Mouse (Mus musculus): ENCODE results near the gene Rplp2. TPM values are rescaled to one million over a fixed set of nuclear protein-coding genes. Genes with fewer than 3 reads are reported as not detected.
A peak's percentile ranks its signal among the peaks of the same experiment; 100 is the strongest.

Rplp2 gene
- polyA plus RNA-seq, 1 experiment = 2,328 TPM

- H3K9me3 ChIP-seq (replicated peaks; ENCODE audit: control insufficient read depth, insufficient read depth, low read length, poor library complexity, severe bottlenecking) = no peaks in the 10 kb centered on the region
- peaks cover 5% of the 10 kb centered on the region for H3K4me1 ChIP-seq (ENCODE audit: control insufficient read depth, insufficient read depth, low read length)
- peak overlapping the region; percentile 56 for H3K4me3 ChIP-seq (ENCODE audit: low read depth, low read length)
- H3K36me3 ChIP-seq (ENCODE audit: control insufficient read depth, insufficient read depth, low read length, poor library complexity, severe bottlenecking) = peaks cover 12% of the 10 kb centered on the region
- H3K27me3 ChIP-seq (ENCODE audit: control insufficient read depth, insufficient read depth, low read length, poor library complexity, severe bottlenecking) = no peaks in the 10 kb centered on the region
- H3K27ac ChIP-seq (ENCODE audit: insufficient read depth, low read length) = peak overlapping the region; percentile 30; the same call in 1 of the 2 replicates
- H3K9ac ChIP-seq (ENCODE audit: low read depth, poor library complexity, severe bottlenecking) = peak overlapping the region; percentile 77
- TF ChIP-seq POLR2A (IDR thresholded peaks at IDR 0.05; ENCODE audit: insufficient read depth, low read length) (no peak), CTCF (IDR thresholded peaks at IDR 0.05; ENCODE audit: low read depth, low read length) (no peak), EP300 (IDR thresholded peaks at IDR 0.05; ENCODE audit: insufficient read depth, low read depth, low read length) (no peak)
Measured at GRCm38 (mm10) chr7:141466607-141467148, 19.5 kb downstream of the Rplp2 start.

GRCm38 (mm10) chr7:141467230-141468030 is 20.3 kb downstream of the Rplp2 start, which contains the start of gene Cd151:
Cd151 (plus strand) TSS chr7:141467392.
- Histone ChIP-seq H3K9me3 (replicated peaks; ENCODE audit: control insufficient read depth, insufficient read depth, low read length, poor library complexity, severe bottlenecking) (no peaks in the 10 kb centered on the region), H3K27ac (ENCODE audit: insufficient read depth, low read length) (peak within 1 kb of the TSS; percentile 68), H3K4me3 (ENCODE audit: low read depth, low read length) (peak within 1 kb of the TSS; percentile 88), H3K4me1 (ENCODE audit: control insufficient read depth, insufficient read depth, low read length) (peaks cover 5% of the 10 kb centered on the region), H3K9ac (ENCODE audit: low read depth, poor library complexity, severe bottlenecking) (peak within 1 kb of the TSS; percentile 77), H3K36me3 (ENCODE audit: control insufficient read depth, insufficient read depth, low read length, poor library complexity, severe bottlenecking) (peaks cover 18% of the 10 kb centered on the region), H3K27me3 (ENCODE audit: control insufficient read depth, insufficient read depth, low read length, poor library complexity, severe bottlenecking) (no peaks in the 10 kb centered on the region)
- peak; percentile 41 for TF ChIP-seq POLR2A (IDR thresholded peaks at IDR 0.05; ENCODE audit: insufficient read depth, low read length)
- TF ChIP-seq EP300 (IDR thresholded peaks at IDR 0.05; ENCODE audit: insufficient read depth, low read depth, low read length) = no peak

- no peaks in the 10 kb centered on the region for H3K27me3 ChIP-seq (ENCODE audit: control insufficient read depth, insufficient read depth, low read length, poor library complexity, severe bottlenecking)
- TF ChIP-seq EP300 (IDR thresholded peaks at IDR 0.05; ENCODE audit: insufficient read depth, low read depth, low read length) = no peak
- no peak for TF ChIP-seq CTCF (IDR thresholded peaks at IDR 0.05; ENCODE audit: low read depth, low read length)
- TF ChIP-seq POLR2A (IDR thresholded peaks at IDR 0.05; ENCODE audit: insufficient read depth, low read length) = no peak
- H3K4me1 ChIP-seq (ENCODE audit: control insufficient read depth, insufficient read depth, low read length) = peaks cover 5% of the 10 kb centered on the region
- peaks cover 22% of the 10 kb centered on the region for H3K36me3 ChIP-seq (ENCODE audit: control insufficient read depth, insufficient read depth, low read length, poor library complexity, severe bottlenecking)
- peak overlapping the region; percentile 68 for H3K27ac ChIP-seq (ENCODE audit: insufficient read depth, low read length)
- H3K4me3 ChIP-seq (ENCODE audit: low read depth, low read length) = peak overlapping the region; percentile 88
- H3K9me3 ChIP-seq (replicated peaks; ENCODE audit: control insufficient read depth, insufficient read depth, low read length, poor library complexity, severe bottlenecking) = no peaks in the 10 kb centered on the region
- H3K9ac ChIP-seq (ENCODE audit: low read depth, poor library complexity, severe bottlenecking) = peak overlapping the region; percentile 77
Measured at GRCm38 (mm10) chr7:141468164-141468521, 21.0 kb downstream of the Rplp2 start.

- H3K9me3 ChIP-seq (replicated peaks; ENCODE audit: control insufficient read depth, insufficient read depth, low read length, poor library complexity, severe bottlenecking) = no peaks in the 10 kb centered on the region
- H3K4me3 ChIP-seq (ENCODE audit: low read depth, low read length) = peak overlapping the region; percentile 88
- peak overlapping the region; percentile 68 for H3K27ac ChIP-seq (ENCODE audit: insufficient read depth, low read length)
- peaks cover 5% of the 10 kb centered on the region for H3K4me1 ChIP-seq (ENCODE audit: control insufficient read depth, insufficient read depth, low read length)
- peak overlapping the region; percentile 77 for H3K9ac ChIP-seq (ENCODE audit: low read depth, poor library complexity, severe bottlenecking)
- H3K27me3 ChIP-seq (ENCODE audit: control insufficient read depth, insufficient read depth, low read length, poor library complexity, severe bottlenecking) = no peaks in the 10 kb centered on the region
- peaks cover 22% of the 10 kb centered on the region for H3K36me3 ChIP-seq (ENCODE audit: control insufficient read depth, insufficient read depth, low read length, poor library complexity, severe bottlenecking)
- TF ChIP-seq EP300 (IDR thresholded peaks at IDR 0.05; ENCODE audit: insufficient read depth, low read depth, low read length) = no peak
- peak; percentile 47 for TF ChIP-seq POLR2A (IDR thresholded peaks at IDR 0.05; ENCODE audit: insufficient read depth, low read length)
- peak; percentile 53 for TF ChIP-seq CTCF (IDR thresholded peaks at IDR 0.05; ENCODE audit: low read depth, low read length)
Measured at GRCm38 (mm10) chr7:141468522-141469211, 21.5 kb downstream of the Rplp2 start.

GRCm38 (mm10) chr7:141469352-141469751 is 22.2 kb downstream of the Rplp2 start:
- no peak for TF ChIP-seq POLR2A (IDR thresholded peaks at IDR 0.05; ENCODE audit: insufficient read depth, low read length)
- Histone ChIP-seq H3K4me3 (ENCODE audit: low read depth, low read length) (peak overlapping the region; percentile 88), H3K9ac (ENCODE audit: low read depth, poor library complexity, severe bottlenecking) (peak overlapping the region; percentile 77), H3K9me3 (replicated peaks; ENCODE audit: control insufficient read depth, insufficient read depth, low read length, poor library complexity, severe bottlenecking) (no peaks in the 10 kb centered on the region), H3K36me3 (ENCODE audit: control insufficient read depth, insufficient read depth, low read length, poor library complexity, severe bottlenecking) (peaks cover 22% of the 10 kb centered on the region), H3K4me1 (ENCODE audit: control insufficient read depth, insufficient read depth, low read length) (peaks cover 5% of the 10 kb centered on the region), H3K27me3 (ENCODE audit: control insufficient read depth, insufficient read depth, low read length, poor library complexity, severe bottlenecking) (no peaks in the 10 kb centered on the region), H3K27ac (ENCODE audit: insufficient read depth, low read length) (peak overlapping the region; percentile 29)
